Mouse (Mus musculus) cerebellum, adult (tissue): ENCODE data around the gene Lzts2.

Source experiments
- ATAC-seq: cut with Nextera tagmentation; 2 replicates; pipeline ENCODE4 v1.9.2; 2017; ENCODE audit warnings: mild to moderate bottlenecking, moderate library complexity, mixed read lengths; ENCODE audit not compliant: insufficient number of reproducible peaks, low FRiP score, low TSS enrichment

Gene Lzts2

GRCm38 (mm10) chr19:45014335-45014971 is at the start of gene Lzts2:
Lzts2 (plus strand) TSS chr19:45014414.
- no peak for ATAC-seq

- ATAC-seq = no peak
Measured at GRCm38 (mm10) chr19:44965978-44966377, 48.2 kb upstream of the Lzts2 start.

- ATAC-seq = no peak
Measured at GRCm38 (mm10) chr19:44968329-44968728, 45.9 kb upstream of the Lzts2 start.

DNA sequence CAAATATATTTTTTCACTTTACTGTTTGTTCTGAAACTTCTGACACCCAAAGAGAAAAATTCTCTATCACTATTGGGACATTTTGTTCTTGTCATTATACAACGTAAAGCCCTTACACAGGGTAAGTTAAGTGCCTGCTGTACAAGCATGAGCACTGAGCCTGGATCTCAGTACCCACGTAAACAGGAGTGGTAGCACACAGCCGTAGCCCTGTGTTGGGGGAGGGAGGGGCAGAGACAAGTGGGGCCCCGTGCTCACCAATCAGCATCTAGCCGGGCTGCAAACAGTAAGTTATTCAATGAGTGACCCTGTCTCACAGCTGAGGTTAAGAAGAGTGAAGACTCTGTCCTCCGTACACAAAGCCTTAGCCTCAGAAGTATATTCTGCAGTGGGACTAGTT is 37.6 kb upstream of the Lzts2 start:
- no peak for ATAC-seq

- ATAC-seq = no peak
Measured at GRCm38 (mm10) chr19:44977148-44977547, 37.1 kb upstream of the Lzts2 start.

- ATAC-seq = no peak
Measured at GRCm38 (mm10) chr19:44980787-44981186, 33.4 kb upstream of the Lzts2 start.

DNA sequence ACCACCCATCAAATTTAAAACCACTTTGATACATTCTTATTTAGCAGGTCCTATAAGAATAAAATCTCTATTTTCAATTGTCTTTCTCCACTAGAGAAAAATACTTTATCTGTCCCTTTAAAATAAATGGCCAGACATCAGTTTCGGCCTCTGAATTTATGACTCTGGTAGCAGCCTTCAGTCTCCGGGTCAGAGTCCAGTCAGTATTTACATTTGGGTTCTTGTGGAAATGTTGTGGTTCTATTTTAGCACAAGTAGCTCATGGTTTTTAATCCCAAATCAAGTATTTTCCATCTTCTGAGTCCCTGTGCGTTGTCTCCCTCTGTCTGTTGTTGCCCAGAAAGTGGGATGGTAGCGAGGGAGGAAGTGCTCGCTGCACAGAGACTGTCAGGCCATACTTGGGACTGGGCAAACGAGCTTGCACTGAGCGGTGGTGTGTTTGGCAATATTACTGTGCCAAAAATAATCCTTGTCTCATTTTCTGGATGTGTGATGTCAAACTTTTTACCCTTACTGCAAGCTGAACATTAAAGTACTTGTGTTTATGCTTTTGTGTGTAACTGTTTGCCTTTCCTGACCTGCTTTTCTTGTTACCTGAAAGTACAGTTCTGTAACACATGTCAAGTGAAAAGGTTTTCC is 31.6 kb upstream of the Lzts2 start:
- no peak for ATAC-seq

DNA sequence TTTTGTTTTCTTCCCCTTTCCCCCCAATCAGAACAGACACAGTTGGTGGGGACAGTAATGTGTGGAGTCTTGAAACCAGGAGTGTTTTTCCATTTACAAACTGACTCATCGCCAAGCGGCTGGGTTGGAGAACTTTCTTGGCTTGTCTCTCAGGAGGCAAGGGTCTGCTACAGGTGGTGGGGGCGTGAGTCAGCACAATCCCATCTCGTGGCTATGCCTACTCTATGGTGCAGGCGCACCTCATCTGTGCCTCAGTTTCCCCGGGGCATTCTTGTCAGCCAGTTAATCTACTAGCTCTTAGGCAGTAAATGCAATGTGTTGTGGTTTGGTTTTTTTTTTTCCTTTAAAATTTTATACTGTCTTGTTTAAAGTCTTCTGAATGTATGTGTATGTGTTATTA is 30.8 kb upstream of the Lzts2 start:
- no peak for ATAC-seq

- no peak for ATAC-seq
Measured at GRCm38 (mm10) chr19:44984420-44984819, 29.8 kb upstream of the Lzts2 start.

- no peak for ATAC-seq
Measured at GRCm38 (mm10) chr19:44985159-44985988, 28.8 kb upstream of the Lzts2 start.

DNA sequence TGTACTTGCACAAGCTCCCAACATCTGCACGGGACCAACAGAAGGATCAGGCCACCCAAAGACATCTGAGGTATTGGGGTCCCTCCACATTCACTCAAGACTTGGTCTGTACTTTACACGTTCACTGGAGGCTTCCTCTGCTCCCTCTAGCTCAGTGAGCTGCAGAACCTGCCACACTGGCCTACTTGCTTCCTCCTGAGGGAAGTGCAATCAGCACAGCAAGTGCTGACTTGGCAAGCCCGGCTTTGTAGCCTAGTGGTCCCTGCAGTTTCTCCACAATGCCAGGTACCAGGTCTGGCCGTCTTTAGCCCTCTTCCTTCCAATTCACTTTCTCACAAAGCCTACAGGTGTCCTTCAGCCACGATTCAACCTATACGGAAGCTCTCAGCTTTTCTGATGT is 27.2 kb upstream of the Lzts2 start:
- no peak for ATAC-seq

DNA sequence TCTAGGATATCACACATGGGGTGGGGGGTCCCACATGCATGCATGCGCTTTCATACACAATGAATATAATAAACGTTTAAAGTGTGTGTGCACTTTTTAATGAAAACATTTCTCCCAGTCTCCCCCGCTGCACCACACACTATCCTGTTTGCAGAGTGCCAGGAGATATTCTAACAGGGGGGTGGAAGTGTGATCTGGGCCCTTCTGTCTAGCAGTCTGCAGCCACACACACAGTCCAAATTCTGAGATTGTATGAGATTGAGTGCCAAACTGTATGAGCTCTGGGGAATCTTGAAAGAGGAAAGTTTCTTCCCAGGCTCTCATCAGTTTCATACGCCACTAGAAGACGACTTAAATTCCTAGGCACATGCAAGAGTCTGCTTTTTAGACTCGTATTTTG is 26.4 kb upstream of the Lzts2 start:
- no peak for ATAC-seq

- ATAC-seq = no peak
Measured at GRCm38 (mm10) chr19:44988321-44988720, 25.9 kb upstream of the Lzts2 start.

- ATAC-seq = no peak; the same call in 1 of the 2 replicates
Measured at GRCm38 (mm10) chr19:44988831-44989566, 25.2 kb upstream of the Lzts2 start, which contains the start of gene Sema4g. Sema4g (plus strand) TSS chr19:44989101.

DNA sequence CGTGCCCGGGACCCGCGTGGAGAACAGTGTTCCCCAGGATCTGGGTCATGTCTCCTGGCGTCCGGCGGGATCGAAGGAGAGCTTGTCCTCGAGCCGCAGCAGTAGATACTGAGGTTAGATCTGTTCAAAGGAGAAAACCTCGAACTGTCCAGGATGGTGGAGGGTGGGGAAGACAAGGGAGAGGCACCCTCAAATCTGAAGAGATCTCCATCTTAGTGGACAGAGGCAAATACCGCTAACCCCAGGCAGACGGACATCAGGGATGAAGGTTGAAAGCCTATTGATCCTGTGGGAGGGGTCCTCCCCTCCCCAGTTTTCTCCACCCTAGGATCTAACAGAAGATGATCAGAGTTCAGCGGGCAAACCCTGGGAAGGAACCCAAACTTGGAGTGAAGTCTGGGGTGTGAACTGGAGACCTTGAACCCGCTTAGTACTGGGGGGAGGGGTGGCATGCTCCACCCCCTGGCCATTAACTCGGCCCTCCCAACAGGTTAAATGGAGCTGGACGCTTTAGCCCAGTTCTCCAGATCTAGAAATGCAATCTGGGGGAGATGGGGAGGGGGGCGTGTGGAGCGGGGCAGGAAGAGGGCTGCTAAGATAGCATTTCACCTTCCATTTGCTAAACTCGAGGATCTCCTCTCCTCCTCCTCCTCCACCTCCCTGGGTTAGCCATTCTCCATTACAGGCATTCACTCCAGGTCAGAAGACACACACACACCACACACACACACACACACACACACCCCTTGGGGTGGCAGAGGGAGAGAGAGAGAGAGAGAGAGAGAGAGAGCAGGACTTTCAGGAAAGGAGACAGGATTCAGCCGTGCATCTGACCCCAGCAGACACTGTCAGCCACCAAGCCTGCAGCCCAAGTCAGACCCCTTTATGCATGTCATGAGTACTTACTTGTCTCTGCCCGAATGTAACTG is 24.4 kb upstream of the Lzts2 start:
- ATAC-seq = no peak

GRCm38 (mm10) chr19:44991031-44991430 is 23.2 kb upstream of the Lzts2 start:
- no peak for ATAC-seq

DNA sequence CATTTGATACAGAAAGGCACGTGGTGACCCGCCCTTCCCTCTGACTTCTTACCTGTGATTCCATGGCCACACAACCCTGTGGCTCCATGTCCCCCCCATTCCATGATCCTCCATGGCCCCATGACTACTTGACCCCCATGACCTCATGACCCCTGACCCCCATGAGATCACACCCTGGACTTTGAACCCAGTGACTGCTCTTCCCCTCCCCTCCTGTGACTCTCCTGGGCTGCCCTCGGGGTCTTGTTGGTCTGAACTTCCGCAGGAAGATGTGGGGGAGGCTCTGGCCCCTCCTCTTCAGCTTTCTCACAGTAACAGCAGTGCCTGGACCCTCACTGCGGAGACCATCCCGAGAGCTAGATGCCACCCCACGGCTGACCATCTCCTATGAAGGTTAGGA is 22.0 kb upstream of the Lzts2 start:
- no peak for ATAC-seq

GRCm38 (mm10) chr19:44992712-44993111 is 21.5 kb upstream of the Lzts2 start:
- ATAC-seq = no peak

DNA sequence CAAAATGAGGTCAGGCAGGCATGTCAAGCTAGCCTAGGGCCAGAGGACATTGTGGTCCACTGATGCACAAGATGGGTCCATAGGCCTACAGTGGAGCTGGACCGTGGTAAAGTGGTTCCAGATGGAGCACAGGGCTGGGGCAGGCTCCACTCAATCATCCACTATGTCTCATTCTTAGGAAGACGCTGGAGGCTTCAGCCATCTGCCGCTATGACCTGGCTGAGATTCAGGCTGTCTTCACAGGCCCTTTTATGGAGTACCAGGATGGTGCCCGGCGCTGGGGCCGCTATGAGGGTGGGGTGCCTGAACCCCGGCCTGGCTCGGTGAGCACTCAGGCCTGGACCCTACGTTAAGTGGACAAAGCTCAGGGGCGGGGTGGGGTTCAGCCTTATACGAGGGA is 16.4 kb upstream of the Lzts2 start:
- ATAC-seq = peak; percentile 11; the same call in 1 of the 2 replicates

GRCm38 (mm10) chr19:44999647-45000046 is 14.6 kb upstream of the Lzts2 start:
- no peak for ATAC-seq
